Mouse (Mus musculus): ENCODE measurements around the gene Rps26.

DNA sequence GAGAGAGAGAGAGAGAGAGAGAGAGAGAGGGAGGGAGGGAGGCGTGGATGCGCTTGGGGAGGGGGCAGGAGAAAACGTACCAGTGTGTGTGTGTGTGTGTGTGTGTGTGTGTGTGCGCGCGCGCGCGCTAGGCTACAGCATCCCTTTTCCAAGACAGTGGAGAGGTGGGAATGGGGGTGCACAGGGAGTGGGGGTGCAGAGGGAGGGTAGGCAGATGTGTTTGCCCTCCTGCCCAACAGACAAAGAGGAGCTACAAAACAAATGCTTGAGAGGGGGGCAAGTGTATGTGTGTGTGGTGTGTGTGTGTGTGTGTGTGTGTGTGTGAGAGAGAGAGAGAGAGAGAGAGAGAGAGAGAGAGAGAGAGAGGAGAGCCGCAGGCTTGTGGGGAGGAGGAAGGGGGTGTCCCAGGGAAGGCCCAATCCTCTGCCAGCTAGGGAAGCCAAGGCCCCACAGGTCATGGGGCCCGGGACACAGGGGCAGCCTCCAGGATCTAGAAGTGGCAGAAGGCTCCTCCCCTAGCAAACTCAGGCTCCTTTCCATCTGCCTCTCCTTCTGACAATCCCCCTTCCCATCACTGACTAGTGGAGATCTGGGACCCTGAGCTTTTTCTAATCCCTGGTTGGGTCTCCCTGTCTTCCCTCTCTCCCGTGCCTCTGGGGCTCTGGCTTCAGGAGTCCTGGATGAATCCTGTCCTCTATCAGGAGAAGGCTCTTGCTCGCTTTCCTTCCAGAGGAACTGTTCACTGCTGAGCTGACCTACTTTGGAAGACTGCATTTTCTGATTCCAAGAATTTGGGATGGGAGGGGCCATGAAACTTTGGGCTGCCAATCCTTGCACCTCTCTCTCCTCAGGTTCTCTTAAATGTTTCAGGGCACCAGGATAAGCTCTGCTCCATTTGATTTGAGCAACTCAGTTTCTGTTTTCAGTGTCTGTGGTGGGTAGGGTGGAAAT lies 19.9 kb upstream of the Rps26 start:
- no peak for TF ChIP-seq POLR2A (IDR thresholded peaks at IDR 0.05; ENCODE audit: borderline replicate concordance, low read depth, low read length)
- no peak for TF ChIP-seq CTCF (IDR thresholded peaks at IDR 0.05; ENCODE audit: low read depth, low read length)

Data from bone marrow macrophage, adult 2 months (primary cell).